ENCODE assay signal across 10 mouse cellular contexts in genomic region chr13:23444451-23444850, GRCm38 (mm10). TPM values are rescaled to one million over a fixed set of nuclear protein-coding genes. Genes with fewer than 3 reads are reported as not detected.
DNase-seq lines count a peak whose midpoint lies in the region; ATAC-seq and TF ChIP-seq lines count a peak whose summit lies in the region.
"Had no signal": no experiment of that assay in that cellular context is flagged by ENCODE, and none has a peak within 500 bp of the region (broad histone marks: within the 10 kb centered on the region; RNA-seq: fewer than 3 reads in every experiment).

No protein-coding gene starts in this region.

- peak overlapping the region; percentile 64 for H3K4me2 ChIP-seq in heart, embryonic 16.5 days (ENCODE audit: low read depth, low read length)
- H3K4me2 ChIP-seq in hindbrain, embryonic 16.5 days (ENCODE audit: low read length): peak overlapping the region; percentile 76
- peak overlapping the region; percentile 70 for H3K4me2 ChIP-seq in midbrain, embryonic 14.5 days (ENCODE audit: low read length)

- H3K27me3 ChIP-seq in heart, embryonic 16.5 days (ENCODE audit: control insufficient read depth, insufficient read depth, low read length): no peaks in the 10 kb centered on the region
- H3K27me3 ChIP-seq in hindbrain, embryonic 16.5 days (replicated peaks; ENCODE audit: control insufficient read depth, insufficient read depth, low read length): no peaks in the 10 kb centered on the region
- no peaks in the 10 kb centered on the region for H3K27me3 ChIP-seq in midbrain, embryonic 14.5 days (ENCODE audit: control insufficient read depth, insufficient read depth, low read length)

- no peaks in the 10 kb centered on the region for H3K36me3 ChIP-seq in heart, embryonic 16.5 days (ENCODE audit: control insufficient read depth, insufficient read depth)
- H3K36me3 ChIP-seq in hindbrain, embryonic 16.5 days (ENCODE audit: control insufficient read depth, insufficient read depth, low read length): no peaks in the 10 kb centered on the region
- no peaks in the 10 kb centered on the region for H3K36me3 ChIP-seq in midbrain, embryonic 14.5 days (ENCODE audit: control insufficient read depth, insufficient read depth, low read length)

- no peak overlapping the region; the same call in 1 of the 2 replicates for H3K27ac ChIP-seq in heart, embryonic 16.5 days (ENCODE audit: low read length)
- H3K27ac ChIP-seq in cortical plate, adult 2 months (ENCODE audit: insufficient read depth, low read length): no peak overlapping the region
- H3K27ac ChIP-seq in hindbrain, embryonic 16.5 days (ENCODE audit: low read depth, low read length): no peak overlapping the region; the same call in 1 of the 2 replicates
- 0 out of 2 replicates have a peak overlapping the region, but pooled peaks have one; percentile 33 for H3K27ac ChIP-seq in midbrain, embryonic 14.5 days (replicated peaks; ENCODE audit: low read depth, low read length)

- no peak overlapping the region for H3K4me3 ChIP-seq in heart, embryonic 16.5 days (ENCODE audit: low read length)
- H3K4me3 ChIP-seq in cortical plate, adult 2 months (ENCODE audit: insufficient read depth, low read length): peak overlapping the region; percentile 56; the same call in 1 of the 2 replicates
- peak overlapping the region; percentile 81; the same call in 1 of the 2 replicates for H3K4me3 ChIP-seq in hindbrain, embryonic 16.5 days (ENCODE audit: low read length)
- H3K4me3 ChIP-seq in midbrain, embryonic 14.5 days (replicated peaks; ENCODE audit: low read depth, low read length): peak overlapping the region; percentile 62

- TF ChIP-seq POLR2A in cortical plate, adult 2 months (IDR thresholded peaks at IDR 0.05; ENCODE audit: extremely low read depth, insufficient read depth, low read length): no peak

- 55% methylated on average over 5 of the region's 5 CpGs for WGBS in heart, embryonic 16.5 days
- WGBS in hindbrain, embryonic 16.5 days: 51% methylated on average over 5 of the region's 5 CpGs
- 33% methylated on average over 5 of the region's 5 CpGs for WGBS in midbrain, embryonic 14.5 days

- ATAC-seq in heart, embryonic 16.5 days (replicated peaks; ENCODE audit: extremely low read depth, insufficient read depth, low FRiP score): no peak
- no peak for ATAC-seq in hindbrain, embryonic 16.5 days
- ATAC-seq in midbrain, embryonic 14.5 days (ENCODE audit: low FRiP score, low TSS enrichment): no peak

- no peaks in the 10 kb centered on the region for H3K9me3 ChIP-seq in heart, embryonic 16.5 days (replicated peaks; ENCODE audit: control insufficient read depth, low read length)
- H3K9me3 ChIP-seq in hindbrain, embryonic 16.5 days (ENCODE audit: control insufficient read depth, low read length): no peaks in the 10 kb centered on the region
- no peaks in the 10 kb centered on the region for H3K9me3 ChIP-seq in midbrain, embryonic 14.5 days (ENCODE audit: control insufficient read depth, low read length)

- peak overlapping the region; percentile 85 for H3K9ac ChIP-seq in heart, embryonic 16.5 days (ENCODE audit: low read length)
- H3K9ac ChIP-seq in hindbrain, embryonic 16.5 days (ENCODE audit: low read depth, low read length): peak overlapping the region; percentile 38
- peak overlapping the region; percentile 86; the same call in 1 of the 2 replicates for H3K9ac ChIP-seq in midbrain, embryonic 14.5 days (replicated peaks; ENCODE audit: low read length)

- no peak for DNase-seq in heart, adult 18-20 months
- DNase-seq in midbrain, embryonic 14.5 days: no peak
- no peak for DNase-seq in embryo, embryonic 10 days (ENCODE audit: low spot score)
- DNase-seq in urinary bladder, adult 2 months (ENCODE audit: low spot score): no peak
- DNase-seq in right cerebral cortex, adult 2 months (ENCODE audit: low spot score in 2 of 2): no peak

- no peak for TF ChIP-seq CTCF in cortical plate, adult 2 months (IDR thresholded peaks at IDR 0.05; ENCODE audit: extremely low read depth, insufficient read depth, low read length)

- peaks cover 9% of the 10 kb centered on the region for H3K4me1 ChIP-seq in heart, embryonic 16.5 days (ENCODE audit: control insufficient read depth, insufficient read depth, low read length)
- peaks cover 2% of the 10 kb centered on the region; the same call in 1 of the 2 replicates for H3K4me1 ChIP-seq in cortical plate, adult 2 months (ENCODE audit: control insufficient read depth, insufficient read depth, low read length)
- H3K4me1 ChIP-seq in hindbrain, embryonic 16.5 days (ENCODE audit: control insufficient read depth, insufficient read depth, low read depth, low read length): peaks cover 12% of the 10 kb centered on the region
- peaks cover 15% of the 10 kb centered on the region for H3K4me1 ChIP-seq in midbrain, embryonic 14.5 days (ENCODE audit: control insufficient read depth, insufficient read depth, low read length)

RNA-seq across cellular contexts. Expression of gene Abt1, which starts 20.8 kb away (rescaled TPM):
- polyA plus RNA-seq in heart, embryonic 16.5 days (2015; fragmentation: Nextera tagmentation; extraction: Ambion mirVana): 9.2 and 9.4 TPM in 2 replicates
- 1 to 10 TPM; 4.6 to 4.7 TPM for total RNA-seq in heart, adult 18-20 months (2021)
- polyA plus RNA-seq in cortical plate, adult 2 months (2012; rRNA removed): 7.8 and 8.3 TPM in 2 replicates
- polyA plus RNA-seq in hindbrain, embryonic 16.5 days (2015; fragmentation: Nextera tagmentation; extraction: Ambion mirVana): 9.8 and 10.1 TPM in 2 replicates
- 9.3 and 9.9 TPM in 2 replicates for polyA plus RNA-seq in midbrain, embryonic 14.5 days (2014; fragmentation: Nextera tagmentation; extraction: Ambion mirVana)
- polyA plus RNA-seq in urinary bladder, adult 2 months (2012; rRNA removed): 7.9 TPM in 2 replicates

RNA-seq across cellular contexts. Expression of gene Btn1a1, which starts 21.2 kb away (rescaled TPM):
- polyA plus RNA-seq in heart, embryonic 16.5 days (2015; fragmentation: Nextera tagmentation; extraction: Ambion mirVana): 0.83 and 1.0 TPM in 2 replicates
- not detected for total RNA-seq in heart, adult 18-20 months (2021)
- 0.04 and 0.06 TPM in 2 replicates for polyA plus RNA-seq in cortical plate, adult 2 months (2012; rRNA removed)
- 0.09 and 0.20 TPM in 2 replicates for polyA plus RNA-seq in hindbrain, embryonic 16.5 days (2015; fragmentation: Nextera tagmentation; extraction: Ambion mirVana)
- 0.09 TPM in 1 of 2 replicates, not detected in the other for polyA plus RNA-seq in midbrain, embryonic 14.5 days (2014; fragmentation: Nextera tagmentation; extraction: Ambion mirVana)
- not detected in 2 replicates for polyA plus RNA-seq in urinary bladder, adult 2 months (2012; rRNA removed)
- total RNA-seq: heart, adult 8-10 months; monocyte, adult 5-6 weeks had no signal

RNA-seq across cellular contexts. Expression of gene Btn2a2, which starts 44.2 kb away (rescaled TPM):
- polyA plus RNA-seq in heart, embryonic 16.5 days (2015; fragmentation: Nextera tagmentation; extraction: Ambion mirVana): 0.29 and 0.34 TPM in 2 replicates
- not detected for total RNA-seq in heart, adult 18-20 months (2021)
- 0.69 and 0.95 TPM in 2 replicates for polyA plus RNA-seq in cortical plate, adult 2 months (2012; rRNA removed)
- 0.14 TPM in 1 of 2 replicates, not detected in the other for polyA plus RNA-seq in hindbrain, embryonic 16.5 days (2015; fragmentation: Nextera tagmentation; extraction: Ambion mirVana)
- not detected in 2 replicates for polyA plus RNA-seq in midbrain, embryonic 14.5 days (2014; fragmentation: Nextera tagmentation; extraction: Ambion mirVana)
- 0.04 TPM in 1 of 2 replicates, not detected in the other for polyA plus RNA-seq in urinary bladder, adult 2 months (2012; rRNA removed)
- total RNA-seq: heart, adult 8-10 months; monocyte, adult 5-6 weeks had no signal
